Mouse (Mus musculus): ENCODE measurements around the gene Matk. TPM values are rescaled to one million over a fixed set of nuclear protein-coding genes. Genes with fewer than 3 reads are reported as not detected.
"Not testable (repeated sequence)": the region's sequence is repeated elsewhere in the genome, so short reads cannot be mapped to it uniquely, and the experiment has no call there.

Gene Matk
- polyA plus RNA-seq, 1 experiment from 2014 or later, result 2.6 TPM

DNA sequence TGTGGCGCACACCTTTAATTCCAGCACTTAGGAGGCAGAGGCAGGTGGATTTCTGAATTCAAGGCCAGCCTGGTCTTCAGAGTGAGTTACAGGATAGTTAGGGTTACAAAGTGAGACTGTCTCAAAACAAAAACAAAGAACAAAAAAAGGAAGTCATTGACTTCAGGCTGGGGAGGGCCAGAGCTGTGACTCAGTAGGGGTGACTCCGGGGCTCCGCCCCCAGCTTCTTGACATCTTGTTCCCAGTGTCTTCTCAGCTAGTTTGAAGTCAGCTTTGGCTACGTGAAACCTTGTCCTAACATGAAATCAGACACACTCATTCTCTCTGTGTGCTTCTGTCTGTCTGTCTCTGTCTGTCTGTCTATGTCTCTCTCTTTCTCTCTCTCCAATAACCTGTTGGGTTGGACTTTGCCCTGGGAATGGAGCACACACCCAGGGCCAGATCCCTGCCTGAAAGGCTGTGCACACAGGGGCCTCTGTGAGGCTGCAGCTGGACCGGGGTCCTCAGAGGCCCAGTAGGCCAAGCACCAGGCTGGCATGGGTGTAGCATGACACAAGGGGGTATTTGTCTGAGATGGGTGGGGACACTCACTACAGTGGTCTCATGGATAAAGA, 31.2 kb upstream of the Matk start:
- ATAC-seq (replicated peaks; ENCODE audit: low FRiP score), result no peak
- no peak overlapping the region for H3K4me3 ChIP-seq (ENCODE audit: low read depth, low read length)
- no peak for DNase-seq (ENCODE audit: low spot score)
- H3K4me1 ChIP-seq (replicated peaks; ENCODE audit: control insufficient read depth, insufficient read depth, low read length), result no peaks in the 10 kb centered on the region
- no peaks in the 10 kb centered on the region for H3K9me3 ChIP-seq (ENCODE audit: control insufficient read depth, low read length)
- no peaks in the 10 kb centered on the region for H3K27me3 ChIP-seq (ENCODE audit: control insufficient read depth, insufficient read depth, low read length)
- H3K4me2 ChIP-seq (ENCODE audit: low read depth, low read length, severe bottlenecking), result no peak overlapping the region
- H3K9ac ChIP-seq (ENCODE audit: low read length), result no peak overlapping the region
- H3K36me3 ChIP-seq (ENCODE audit: control insufficient read depth, insufficient read depth, low read length), result no peaks in the 10 kb centered on the region
- no peak overlapping the region for H3K27ac ChIP-seq (ENCODE audit: low read depth, low read length)
- 89% methylated on average over 5 of the region's 5 CpGs for WGBS

DNA sequence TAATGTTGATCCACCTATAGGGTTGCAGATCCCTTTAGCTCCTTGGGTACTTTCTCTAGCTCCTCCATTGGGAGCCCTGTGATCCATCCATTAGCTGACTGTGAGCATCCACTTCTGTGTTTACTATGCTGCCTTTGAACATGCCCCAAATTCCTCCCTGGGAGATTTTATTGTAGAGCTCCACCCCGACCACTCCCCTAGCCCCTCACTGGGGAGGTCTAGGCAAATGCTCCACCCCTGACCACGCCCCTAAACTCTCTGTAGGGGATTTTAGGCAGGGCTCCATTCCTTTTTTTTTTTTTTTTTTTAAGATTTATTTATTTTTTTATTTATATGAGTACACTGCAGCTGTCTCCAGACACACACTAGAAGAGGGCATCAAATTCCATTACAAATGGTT, 29.0 kb upstream of the Matk start:
- not testable (repeated sequence) for H3K4me2 ChIP-seq (ENCODE audit: low read depth, low read length, severe bottlenecking); H3K36me3 ChIP-seq (ENCODE audit: control insufficient read depth, insufficient read depth, low read length); DNase-seq (ENCODE audit: low spot score); H3K9ac ChIP-seq (ENCODE audit: low read length); ATAC-seq (replicated peaks; ENCODE audit: low FRiP score); H3K9me3 ChIP-seq (ENCODE audit: control insufficient read depth, low read length); H3K27ac ChIP-seq (ENCODE audit: low read depth, low read length); H3K4me3 ChIP-seq (ENCODE audit: low read depth, low read length); H3K4me1 ChIP-seq (replicated peaks; ENCODE audit: control insufficient read depth, insufficient read depth, low read length); H3K27me3 ChIP-seq (ENCODE audit: control insufficient read depth, insufficient read depth, low read length)
- WGBS, result 69% methylated on average over 2 of the region's 2 CpGs

DNA sequence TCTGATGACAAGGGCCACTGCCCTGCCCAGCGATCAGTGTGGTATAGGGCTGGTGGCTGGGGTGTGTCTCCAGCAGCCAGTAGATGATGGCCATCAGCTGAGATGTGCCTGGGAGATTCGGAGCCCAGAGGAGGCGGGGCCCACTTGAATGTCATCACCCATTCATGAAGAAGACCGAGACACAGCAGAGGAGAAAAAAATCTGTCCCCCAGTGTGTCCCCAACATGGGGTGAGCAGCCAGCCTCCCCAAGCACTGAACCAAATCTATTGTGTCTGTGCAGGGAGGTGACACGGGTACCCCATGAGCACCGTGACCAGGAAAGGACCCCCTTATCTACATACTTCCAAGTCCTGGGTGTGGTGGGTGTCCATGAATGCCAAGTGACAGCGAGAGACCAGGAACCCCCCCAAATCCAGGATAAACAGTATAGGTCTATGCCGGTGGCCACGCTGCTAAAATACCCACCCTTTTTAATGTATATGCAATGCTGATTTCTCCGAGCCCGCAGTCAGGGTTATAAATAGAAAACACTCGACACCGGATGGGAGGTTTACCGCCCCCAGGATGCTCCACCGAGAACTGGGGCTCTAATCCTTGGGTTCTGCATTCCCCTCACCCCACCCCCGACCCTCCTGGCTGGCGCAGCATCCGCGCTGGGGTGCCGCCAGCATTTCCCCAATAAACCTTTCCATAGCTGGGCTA, 22.8 kb upstream of the Matk start:
- Histone ChIP-seq H3K9ac (ENCODE audit: low read length) (peak overlapping the region; percentile 70), H3K4me3 (ENCODE audit: low read depth, low read length) (peak overlapping the region; percentile 41), H3K4me2 (ENCODE audit: low read depth, low read length, severe bottlenecking) (peak overlapping the region; percentile 53), H3K27me3 (ENCODE audit: control insufficient read depth, insufficient read depth, low read length) (no peaks in the 10 kb centered on the region; the same call in 1 of the 2 replicates), H3K27ac (ENCODE audit: low read depth, low read length) (no peak overlapping the region), H3K36me3 (ENCODE audit: control insufficient read depth, insufficient read depth, low read length) (no peaks in the 10 kb centered on the region), H3K4me1 (replicated peaks; ENCODE audit: control insufficient read depth, insufficient read depth, low read length) (peaks cover 7% of the 10 kb centered on the region; the same call in 1 of the 2 replicates), H3K9me3 (ENCODE audit: control insufficient read depth, low read length) (no peaks in the 10 kb centered on the region)
- no peak for ATAC-seq (replicated peaks; ENCODE audit: low FRiP score)
- DNase-seq (ENCODE audit: low spot score), result no peak
- 13% methylated on average over 20 of the region's 20 CpGs for WGBS

DNA sequence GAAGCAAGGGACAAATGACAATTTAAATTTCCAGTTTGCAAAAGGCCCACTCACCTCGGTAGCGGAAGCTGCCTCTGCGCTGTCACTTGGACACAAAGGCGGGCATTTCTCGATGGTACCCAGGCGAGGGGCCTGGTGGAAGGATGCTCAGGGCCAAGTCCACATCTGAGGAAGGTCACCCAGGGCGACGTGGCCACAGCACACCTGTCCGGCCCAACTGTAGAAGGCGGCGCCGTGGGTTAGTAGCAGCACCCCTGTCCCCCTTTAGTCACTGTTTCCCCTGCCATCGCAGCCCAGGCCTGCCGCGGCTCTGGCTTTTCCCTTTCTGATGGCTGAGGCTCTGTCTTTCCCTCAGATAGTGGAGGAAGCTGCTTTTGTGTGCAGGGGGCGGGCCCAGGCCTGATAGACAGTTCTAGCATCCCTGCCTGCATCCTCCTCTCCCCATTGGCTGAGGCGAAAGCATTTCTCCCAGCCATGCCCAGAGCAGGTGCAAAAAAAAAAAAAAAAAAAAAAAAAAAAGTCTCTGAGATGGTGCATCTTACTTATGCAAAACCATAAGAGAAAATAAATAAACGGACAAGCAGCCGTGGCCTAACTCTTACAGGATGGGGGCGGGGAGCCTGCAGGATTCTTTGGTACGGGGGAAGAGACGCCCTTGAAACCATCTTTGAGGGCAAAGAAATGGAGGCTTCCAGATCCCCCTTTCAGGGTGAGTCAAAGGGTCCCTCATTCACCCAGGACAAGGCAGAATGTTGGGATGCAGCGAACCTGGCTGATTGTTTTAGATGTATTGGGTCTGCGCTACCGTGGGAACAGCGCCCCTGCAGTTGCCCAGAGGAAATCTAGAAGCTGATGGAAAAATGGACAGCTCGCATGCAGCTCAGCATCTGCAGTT, 22.1 kb upstream of the Matk start, which contains the start of gene Atcay:
Gene Atcay, minus strand, starts transcription at position 396 of the 895 bp plus-strand sequence.
- peak within 1 kb of the TSS; percentile 70 for H3K9ac ChIP-seq (ENCODE audit: low read length)
- DNase-seq (ENCODE audit: low spot score) (peak; percentile 74), ATAC-seq (replicated peaks; ENCODE audit: low FRiP score) (peak; percentile 81)
- no peaks in the 10 kb centered on the region; the same call in 1 of the 2 replicates for H3K27me3 ChIP-seq (ENCODE audit: control insufficient read depth, insufficient read depth, low read length)
- peak within 1 kb of the TSS; percentile 41 for H3K4me3 ChIP-seq (ENCODE audit: low read depth, low read length)
- no peaks in the 10 kb centered on the region for H3K9me3 ChIP-seq (ENCODE audit: control insufficient read depth, low read length)
- 2% methylated on average over 27 of the region's 27 CpGs for WGBS
- H3K4me1 ChIP-seq (replicated peaks; ENCODE audit: control insufficient read depth, insufficient read depth, low read length), result peaks cover 7% of the 10 kb centered on the region; the same call in 1 of the 2 replicates
- H3K36me3 ChIP-seq (ENCODE audit: control insufficient read depth, insufficient read depth, low read length), result no peaks in the 10 kb centered on the region
- peak within 1 kb of the TSS; percentile 50; the same call in 1 of the 2 replicates for H3K27ac ChIP-seq (ENCODE audit: low read depth, low read length)
- H3K4me2 ChIP-seq (ENCODE audit: low read depth, low read length, severe bottlenecking), result peak within 1 kb of the TSS; percentile 53

DNA sequence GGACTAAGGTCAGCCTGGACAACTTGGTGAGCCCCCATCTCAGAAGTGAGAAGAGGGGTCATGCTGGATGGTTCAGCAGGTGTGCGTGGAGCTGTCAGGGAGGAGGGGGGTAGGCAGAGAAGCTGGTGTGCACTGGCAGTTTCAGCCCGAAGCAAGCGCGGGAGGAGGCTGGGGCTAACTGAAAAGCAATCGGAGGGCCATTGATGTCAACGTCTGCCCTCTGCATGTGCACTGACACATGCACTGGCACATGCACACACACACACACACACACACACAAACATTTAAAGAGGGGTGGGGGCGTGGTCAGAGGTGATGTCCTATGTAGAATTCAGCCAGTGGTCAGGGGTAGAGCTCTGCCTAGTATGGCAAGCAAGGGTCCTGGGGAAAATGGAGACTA, 21.3 kb upstream of the Matk start:
- Histone ChIP-seq H3K36me3 (ENCODE audit: control insufficient read depth, insufficient read depth, low read length) (no peaks in the 10 kb centered on the region), H3K4me2 (ENCODE audit: low read depth, low read length, severe bottlenecking) (peak overlapping the region; percentile 53; the same call in 1 of the 2 replicates), H3K27me3 (ENCODE audit: control insufficient read depth, insufficient read depth, low read length) (no peaks in the 10 kb centered on the region; the same call in 1 of the 2 replicates), H3K9ac (ENCODE audit: low read length) (0 out of 2 replicates have a peak overlapping the region, but pooled peaks have one; percentile 12), H3K27ac (ENCODE audit: low read depth, low read length) (no peak overlapping the region), H3K4me1 (replicated peaks; ENCODE audit: control insufficient read depth, insufficient read depth, low read length) (peaks cover 7% of the 10 kb centered on the region; the same call in 1 of the 2 replicates), H3K9me3 (ENCODE audit: control insufficient read depth, low read length) (no peaks in the 10 kb centered on the region), H3K4me3 (ENCODE audit: low read depth, low read length) (no peak overlapping the region; the same call in 1 of the 2 replicates)
- no peak for DNase-seq (ENCODE audit: low spot score)
- WGBS, result 45% methylated on average over 7 of the region's 7 CpGs
- 0 out of 2 replicates have a peak, but pooled peaks have one; percentile 4 for ATAC-seq (replicated peaks; ENCODE audit: low FRiP score)

DNA sequence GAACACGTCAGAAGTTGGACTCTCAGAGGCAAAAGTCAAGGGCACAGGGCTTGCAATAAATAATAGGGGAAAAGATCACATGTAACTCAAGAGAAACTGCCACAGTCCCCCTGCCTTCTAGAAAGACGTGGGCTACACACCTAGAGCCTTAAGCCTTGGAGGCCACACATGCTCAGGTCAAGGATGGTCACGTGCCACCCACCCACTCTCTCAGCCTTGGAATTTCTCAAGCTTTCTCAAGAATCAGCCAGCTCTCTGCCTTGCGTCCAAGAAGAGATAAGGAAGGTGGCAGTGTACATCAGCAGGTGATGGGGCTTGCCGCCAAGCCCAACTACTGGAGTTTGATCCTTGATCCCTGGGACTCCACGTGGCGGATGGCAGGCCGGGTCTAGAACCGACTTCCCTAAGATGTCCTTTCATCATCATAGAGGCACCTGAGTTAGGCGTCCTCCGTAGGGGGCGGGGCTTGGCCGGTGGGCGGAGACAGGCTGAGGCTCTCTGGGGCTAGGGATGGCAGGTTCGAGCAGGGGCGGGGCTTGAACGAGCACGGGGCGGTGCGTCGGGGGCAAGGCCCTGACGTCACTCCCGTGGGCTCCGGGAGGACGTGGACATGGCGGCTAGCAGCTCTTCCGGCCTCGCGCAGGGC, 20.0 kb upstream of the Matk start, which contains the start of gene Zfr2:
Gene Zfr2, plus strand, starts transcription at position 576 of the 646 bp plus-strand sequence.
- Histone ChIP-seq H3K4me1 (replicated peaks; ENCODE audit: control insufficient read depth, insufficient read depth, low read length) (peaks cover 7% of the 10 kb centered on the region; the same call in 1 of the 2 replicates), H3K9ac (ENCODE audit: low read length) (peak within 1 kb of the TSS; percentile 78), H3K4me2 (ENCODE audit: low read depth, low read length, severe bottlenecking) (peak within 1 kb of the TSS; percentile 56), H3K9me3 (ENCODE audit: control insufficient read depth, low read length) (no peaks in the 10 kb centered on the region), H3K27ac (ENCODE audit: low read depth, low read length) (no peak within 1 kb of the TSS), H3K4me3 (ENCODE audit: low read depth, low read length) (peak within 1 kb of the TSS; percentile 75), H3K27me3 (ENCODE audit: control insufficient read depth, insufficient read depth, low read length) (no peaks in the 10 kb centered on the region; the same call in 1 of the 2 replicates), H3K36me3 (ENCODE audit: control insufficient read depth, insufficient read depth, low read length) (no peaks in the 10 kb centered on the region)
- DNase-seq (ENCODE audit: low spot score) (peak; percentile 93), ATAC-seq (replicated peaks; ENCODE audit: low FRiP score) (peak; percentile 79)
- WGBS, result 8% methylated on average over 29 of the region's 29 CpGs

DNA sequence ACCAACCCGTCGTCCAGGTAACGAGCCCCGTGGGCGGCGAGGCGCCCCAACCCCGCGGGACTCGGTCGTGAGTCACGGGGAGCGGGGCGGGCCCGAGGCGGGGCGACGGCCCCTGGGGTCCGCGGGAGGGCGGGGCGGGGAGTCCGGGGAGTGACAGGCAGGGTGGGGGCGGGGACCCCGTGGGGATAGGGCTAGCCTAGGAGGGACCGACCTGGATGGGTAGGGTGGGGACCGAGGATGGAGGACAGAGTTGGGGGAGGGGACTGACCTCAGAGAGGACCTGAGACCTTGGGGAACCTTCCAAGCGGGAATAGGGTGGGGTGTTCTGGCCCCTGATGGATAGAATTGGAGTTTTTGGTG, 19.5 kb upstream of the Matk start:
- 2% methylated on average over 28 of the region's 28 CpGs for WGBS
- Histone ChIP-seq H3K9me3 (ENCODE audit: control insufficient read depth, low read length) (no peaks in the 10 kb centered on the region), H3K9ac (ENCODE audit: low read length) (peak overlapping the region; percentile 78), H3K4me2 (ENCODE audit: low read depth, low read length, severe bottlenecking) (peak overlapping the region; percentile 56), H3K27ac (ENCODE audit: low read depth, low read length) (no peak overlapping the region), H3K4me3 (ENCODE audit: low read depth, low read length) (peak overlapping the region; percentile 75), H3K27me3 (ENCODE audit: control insufficient read depth, insufficient read depth, low read length) (no peaks in the 10 kb centered on the region; the same call in 1 of the 2 replicates), H3K4me1 (replicated peaks; ENCODE audit: control insufficient read depth, insufficient read depth, low read length) (peaks cover 7% of the 10 kb centered on the region; the same call in 1 of the 2 replicates), H3K36me3 (ENCODE audit: control insufficient read depth, insufficient read depth, low read length) (no peaks in the 10 kb centered on the region)
- DNase-seq (ENCODE audit: low spot score) (no peak), ATAC-seq (replicated peaks; ENCODE audit: low FRiP score) (peak; percentile 69)

DNA sequence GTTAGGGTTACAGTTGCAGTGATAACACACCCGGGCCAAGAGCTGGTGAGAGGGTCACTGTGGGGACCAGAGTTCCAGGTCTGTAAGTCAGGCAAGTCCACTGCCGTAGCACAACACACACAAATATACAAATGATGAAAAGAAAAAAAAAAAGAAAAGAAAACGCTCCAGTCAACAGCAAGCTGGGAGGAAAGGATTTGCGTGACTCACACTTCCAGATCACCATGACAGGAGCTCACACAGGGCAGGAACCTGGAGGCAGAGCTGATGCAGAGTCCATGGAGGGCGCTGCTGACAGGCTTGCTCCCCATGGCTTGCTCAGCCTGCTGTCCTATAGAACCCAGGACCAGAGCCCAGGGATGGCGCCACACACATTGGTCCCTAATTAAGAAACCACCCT, 18.5 kb upstream of the Matk start:
- DNase-seq (ENCODE audit: low spot score) (no peak), ATAC-seq (replicated peaks; ENCODE audit: low FRiP score) (no peak)
- no peak overlapping the region for H3K4me3 ChIP-seq (ENCODE audit: low read depth, low read length)
- no peak overlapping the region for H3K4me2 ChIP-seq (ENCODE audit: low read depth, low read length, severe bottlenecking)
- H3K9me3 ChIP-seq (ENCODE audit: control insufficient read depth, low read length), result no peaks in the 10 kb centered on the region
- no peak overlapping the region for H3K27ac ChIP-seq (ENCODE audit: low read depth, low read length)
- H3K36me3 ChIP-seq (ENCODE audit: control insufficient read depth, insufficient read depth, low read length), result no peaks in the 10 kb centered on the region
- H3K27me3 ChIP-seq (ENCODE audit: control insufficient read depth, insufficient read depth, low read length), result peaks cover under 1% of the 10 kb centered on the region
- peaks cover 7% of the 10 kb centered on the region; the same call in 1 of the 2 replicates for H3K4me1 ChIP-seq (replicated peaks; ENCODE audit: control insufficient read depth, insufficient read depth, low read length)
- 84% methylated on average over 6 of the region's 6 CpGs for WGBS
- H3K9ac ChIP-seq (ENCODE audit: low read length), result no peak overlapping the region
